Comparison of ENCODE assay signal across 14 mouse cellular contexts in the genomic region with DNA sequence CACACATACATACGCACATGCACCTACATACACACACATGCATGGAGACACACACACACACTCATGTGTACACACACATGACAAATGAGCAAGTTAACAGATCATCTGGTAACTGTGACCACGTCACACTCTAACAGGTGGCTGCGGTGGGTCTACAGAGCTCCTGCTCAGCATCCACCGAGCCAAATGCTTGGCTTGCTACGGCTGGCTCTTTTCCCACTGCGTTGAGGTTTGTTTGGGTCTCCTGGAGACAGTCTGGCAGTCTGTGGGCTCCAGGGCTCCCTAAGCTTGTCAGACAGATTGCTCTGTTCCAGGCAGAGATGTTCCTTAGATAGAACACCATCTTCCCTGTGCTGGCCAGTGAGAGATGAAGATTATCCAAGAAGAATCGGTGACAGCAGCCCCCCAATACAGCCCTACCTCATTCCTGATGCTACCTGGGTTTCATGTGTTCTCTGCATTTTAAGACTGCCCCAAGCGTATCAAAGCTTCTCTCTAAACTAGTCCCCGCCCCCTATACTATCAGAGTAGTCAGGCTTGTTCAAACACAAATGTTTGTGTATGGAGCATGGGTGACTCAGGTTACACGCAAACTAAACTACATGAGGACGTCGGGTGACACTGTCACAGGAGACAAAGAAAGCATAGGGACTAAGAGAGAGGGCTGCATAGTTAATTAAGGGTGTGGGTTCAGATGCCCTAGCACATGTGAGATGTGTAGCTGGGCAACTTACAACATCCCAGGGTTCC. TPM values are rescaled to one million over a fixed set of nuclear protein-coding genes. Genes with fewer than 3 reads are reported as not detected.
A peak's percentile ranks its signal among the peaks of the same experiment; 100 is the strongest.
DNase-seq lines count a peak whose midpoint lies in the region; TF ChIP-seq lines count a peak whose summit lies in the region.
"Had no signal": no experiment of that assay in that cellular context is flagged by ENCODE, and none has a peak within 500 bp of the region (broad histone marks: within the 10 kb centered on the region; RNA-seq: fewer than 3 reads in every experiment).

No protein-coding gene starts in this region.

- TF ChIP-seq CTCF in gastrocnemius, adult 2 months (IDR thresholded peaks at IDR 0.05): no peak

- H3K4me3 ChIP-seq in gastrocnemius, adult 2 months: no peak overlapping the region
- H3K4me3 ChIP-seq: forebrain, embryonic 13.5 days; hindbrain, embryonic 12.5 days; midbrain, embryonic 12.5 days had no signal

- peak; percentile 17 for DNase-seq in gastrocnemius, postnatal 14 days
- DNase-seq in gastrocnemius, adult 2 months: no peak
- peak; percentile 73 for DNase-seq in brain, adult 2 months (ENCODE audit: low read depth, low spot score)
- DNase-seq in layer of hippocampus, adult 18-20 months (ENCODE audit: low spot score in 2 of 2): peak; percentile 50 to 51
- peak; percentile 48 to 50 for DNase-seq in right cerebral cortex, adult 2 months (ENCODE audit: low spot score in 2 of 2)
- no peak for DNase-seq in heart, postnatal 4 days
- no peak for DNase-seq in kidney, postnatal 36 days
- DNase-seq: adrenal gland, postnatal 25 days; cerebellum, adult 8-10 months; kidney, adult 2 months had no signal

- no peak overlapping the region for H3K27ac ChIP-seq in gastrocnemius, adult 2 months
- H3K27ac ChIP-seq: forebrain, embryonic 13.5 days; hindbrain, embryonic 12.5 days; liver, embryonic 14.5 days; midbrain, embryonic 12.5 days had no signal

- intact Hi-C loops in gastrocnemius, postnatal 14 days (cut with DNase I; ENCODE audit: low total_unique reads): no loop called here
- intact Hi-C loops in gastrocnemius, adult 2 months (cut with DNase I): no loop called here

RNA-seq across cellular contexts. Expression of gene Rgs9, which starts 31.6 kb away (rescaled TPM):
- under 1 TPM; 0.11 to 0.31 TPM for total RNA-seq in gastrocnemius, postnatal 14 days (2021)
- under 1 TPM; 0.13 to 0.20 TPM for total RNA-seq in gastrocnemius, adult 2 months (2021)
- total RNA-seq in layer of hippocampus, adult 18-20 months (2021): 10 to 100 TPM; 12.3 to 14.1 TPM
- total RNA-seq in heart, postnatal 4 days (2021): 1 to 10 TPM in 1 of 2 experiments, under 1 TPM in 1; 0.79 to 1.6 TPM

Comparison
In these comparisons a context has a peak if more than half of its experiments do, and no peak if none do; other contexts are left out.
1. DNase-seq: peak in gastrocnemius, postnatal 14 days (single experiment), brain, adult 2 months (single experiment), layer of hippocampus, adult 18-20 months (2 of 2) and right cerebral cortex, adult 2 months (2 of 2); none in gastrocnemius, adult 2 months (single experiment), heart, postnatal 4 days (single experiment) and kidney, postnatal 36 days (0 of 2).
2. RNA of gene Rgs9, which starts 31.6 kb away (total RNA-seq): 12.3 to 14.1 TPM in layer of hippocampus, adult 18-20 months; 0.79 to 1.6 TPM in heart, postnatal 4 days, 0.11 to 0.31 TPM in gastrocnemius, postnatal 14 days and 0.13 to 0.20 TPM in gastrocnemius, adult 2 months; every median in the first group is over 4 times any median in the second.